Mouse (Mus musculus) heart, embryonic 10.5 days (tissue): Measurements from ENCODE around the gene Ptpn9. TPM values are rescaled to one million over a fixed set of nuclear protein-coding genes. Genes with fewer than 3 reads are reported as not detected.
"Not testable (repeated sequence)": the region's sequence is repeated elsewhere in the genome, so short reads cannot be mapped to it uniquely, and the experiment has no call there.

Experiments
- DNase-seq: peaks from one replicate; pipeline ENCODE4 v3.0.0-alpha.2; 2017; ENCODE audit warnings: low spot score
- H3K27ac ChIP-seq: fragments of 300-500 bp; sonication (generic); 2 replicates; pipeline ENCODE4 v1.5.1; 2016; ENCODE audit warnings: mild to moderate bottlenecking
- H3K27me3 ChIP-seq: fragments of 300-500 bp; sonication (generic); 2 replicates; pipeline ENCODE4 v1.6.1; 2016; ENCODE audit warnings: mild to moderate bottlenecking; ENCODE audit not compliant: poor library complexity, insufficient read depth, severe bottlenecking
- H3K36me3 ChIP-seq: fragments of 300-500 bp; sonication (generic); 2 replicates; pipeline ENCODE4 v1.6.1; 2016; ENCODE audit warnings: mild to moderate bottlenecking, moderate library complexity
- H3K4me1 ChIP-seq: fragments of 300-500 bp; sonication (generic); 2 replicates; pipeline ENCODE4 v1.6.1; 2016; ENCODE audit warnings: mild to moderate bottlenecking
- H3K4me3 ChIP-seq: fragments of 300-500 bp; sonication (generic); 2 replicates; pipeline ENCODE4 v1.5.1; 2016; ENCODE audit warnings: mild to moderate bottlenecking, moderate library complexity
- H3K9me3 ChIP-seq: fragments of 300-500 bp; sonication (generic); 2 replicates; pipeline ENCODE4 v1.6.1; 2016; ENCODE audit warnings: mild to moderate bottlenecking, moderate library complexity
- WGBS: fragments of 180-500 bp; shearing (Covaris S2); methylation state at CpG from one replicate; pipeline ENCODE4 v1.1.7; 2016; 5-methylcytosine and 5-hydroxymethylcytosine counted together
- polyA plus RNA-seq: library from polyadenylated mRNA; unstranded; fragments of >200 nt; fragmentation: Nextera tagmentation; extraction: Ambion mirVana; gene quantifications from 2 replicates; pipeline ENCODE4 v1.2.1, GENCODE M21; 2016

Gene Ptpn9
- polyA plus RNA-seq = 15.6 and 23.4 TPM in 2 replicates

DNA sequence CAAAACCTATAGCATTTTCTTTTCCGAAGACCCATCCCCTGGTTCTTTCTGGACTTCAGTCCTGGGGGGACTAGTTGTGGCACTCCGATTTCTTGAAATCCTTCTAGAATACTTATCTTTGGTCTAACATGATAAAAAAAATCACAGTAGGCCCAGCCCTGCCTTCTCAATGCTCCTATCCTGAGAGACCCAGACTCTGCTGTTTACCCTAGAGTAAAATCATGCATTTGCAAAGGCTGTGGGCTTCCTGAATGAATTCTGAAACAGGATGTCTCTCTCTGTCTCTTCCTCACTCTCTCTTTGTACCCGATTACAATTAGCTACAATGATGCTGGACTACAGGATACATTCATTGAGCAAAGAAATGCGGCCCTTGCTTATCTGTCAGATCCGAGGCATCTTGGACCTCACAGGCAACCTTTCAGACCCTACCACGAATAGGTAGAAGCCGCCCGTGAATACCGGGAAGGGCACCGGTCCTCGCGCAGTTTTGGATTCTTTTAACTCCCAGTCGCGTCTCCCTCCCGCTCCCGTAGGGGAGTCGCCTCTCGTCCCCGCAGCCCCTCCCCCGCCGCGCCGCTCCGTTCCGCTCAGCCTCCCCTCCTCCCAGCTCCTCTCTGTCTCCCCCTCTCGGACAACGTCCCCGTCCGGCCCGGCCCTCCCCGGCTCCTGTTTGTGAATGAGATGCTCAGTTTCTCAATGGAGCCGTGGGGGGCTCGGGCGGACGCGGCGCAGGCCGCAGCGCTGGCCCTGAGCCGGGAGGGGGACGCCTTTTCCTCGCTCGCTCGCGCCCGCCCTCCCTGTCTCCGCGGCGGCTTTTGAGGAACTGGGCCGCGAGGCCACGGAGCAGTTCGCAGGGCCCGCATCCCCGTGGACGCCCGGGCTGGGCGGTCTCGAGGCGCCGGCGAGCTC, at the start of gene Ptpn9:
Gene Ptpn9, plus strand, starts transcription at position 638 of the 912 bp plus-strand sequence.
- H3K9me3 ChIP-seq = no peaks in the 10 kb centered on the region
- H3K36me3 ChIP-seq = 0 out of 2 replicates have a peak, but pooled peaks cover 2% of the 10 kb centered on the region
- WGBS = 3% methylated on average over 61 of the region's 62 CpGs
- H3K27ac ChIP-seq = peak within 1 kb of the TSS; percentile 99
- H3K27me3 ChIP-seq = no peaks in the 10 kb centered on the region
- peak; percentile 95 for DNase-seq
- H3K4me1 ChIP-seq = 0 out of 2 replicates have a peak, but pooled peaks cover 14% of the 10 kb centered on the region
- H3K4me3 ChIP-seq = peak within 1 kb of the TSS; percentile 95

DNA sequence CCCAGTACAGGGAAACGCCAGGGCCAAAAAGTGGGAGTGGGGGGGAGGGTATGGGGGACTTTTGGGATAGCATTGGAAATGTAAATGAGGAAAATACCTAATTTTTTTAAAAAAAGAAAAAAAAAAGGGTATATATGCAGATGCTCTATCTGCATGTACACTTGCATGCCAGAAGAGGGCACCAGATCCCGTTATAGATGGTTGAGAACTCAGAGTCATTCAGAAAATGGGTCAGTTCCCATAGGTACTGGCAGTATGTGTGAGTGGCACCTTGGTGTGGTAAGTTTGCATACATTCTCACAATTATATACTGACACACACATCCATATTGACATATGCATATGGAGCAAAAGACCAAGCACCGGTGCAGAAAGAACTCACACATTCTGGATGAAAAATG, 47.2 kb upstream of the Ptpn9 start:
- H3K4me1 ChIP-seq, DNase-seq, H3K27me3 ChIP-seq, H3K36me3 ChIP-seq, H3K9me3 ChIP-seq, H3K27ac ChIP-seq, H3K4me3 ChIP-seq: not testable (repeated sequence)
- 24% methylated on average over 3 of the region's 3 CpGs for WGBS

DNA sequence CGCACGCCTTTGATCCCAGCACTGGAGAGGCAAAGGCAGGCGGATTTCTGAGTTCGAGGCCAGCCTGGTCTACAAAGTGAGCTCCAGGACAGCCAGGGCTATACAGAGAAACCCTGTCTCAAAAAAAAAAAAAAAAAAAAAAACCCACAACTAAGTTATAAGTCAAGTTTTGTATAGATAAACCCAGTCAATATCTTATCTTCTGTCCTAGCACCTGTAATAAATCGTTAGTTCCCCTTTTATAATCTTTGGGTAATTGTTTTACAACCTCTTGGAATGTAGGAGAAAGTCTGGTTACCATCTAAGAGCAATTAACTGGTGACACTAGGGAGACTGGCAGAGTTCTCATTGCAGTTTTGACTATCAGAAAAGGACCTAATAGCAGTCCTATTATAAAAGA, 46.0 kb upstream of the Ptpn9 start:
- H3K27ac ChIP-seq, H3K4me1 ChIP-seq: not testable (repeated sequence)
- WGBS = 82% methylated on average over 5 of the region's 5 CpGs

DNA sequence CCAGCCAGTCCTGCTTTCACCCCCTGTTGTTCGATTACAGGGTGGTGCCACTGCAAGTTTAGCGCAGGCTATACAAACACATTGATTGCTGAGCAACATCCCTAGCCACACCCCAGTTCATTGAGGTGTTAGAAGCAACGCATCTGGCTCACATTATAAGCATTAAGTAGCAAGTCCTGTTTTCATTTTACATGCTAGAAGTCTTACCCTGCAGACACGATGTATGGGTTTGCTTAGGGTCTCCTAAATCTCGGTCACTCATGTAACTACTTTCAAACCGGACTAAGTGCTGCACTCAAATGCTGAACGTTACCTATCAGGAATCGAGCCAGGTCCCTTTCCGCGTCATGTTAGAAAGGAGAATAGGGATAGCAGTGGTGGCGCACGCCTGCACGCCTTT, 45.0 kb upstream of the Ptpn9 start:
- H3K36me3 ChIP-seq = no peaks in the 10 kb centered on the region

More for the DNA sequence above, 46.0 kb upstream of the Ptpn9 start:
- not testable (repeated sequence) for H3K27me3 ChIP-seq, H3K36me3 ChIP-seq, H3K9me3 ChIP-seq, DNase-seq, H3K4me3 ChIP-seq

DNA sequence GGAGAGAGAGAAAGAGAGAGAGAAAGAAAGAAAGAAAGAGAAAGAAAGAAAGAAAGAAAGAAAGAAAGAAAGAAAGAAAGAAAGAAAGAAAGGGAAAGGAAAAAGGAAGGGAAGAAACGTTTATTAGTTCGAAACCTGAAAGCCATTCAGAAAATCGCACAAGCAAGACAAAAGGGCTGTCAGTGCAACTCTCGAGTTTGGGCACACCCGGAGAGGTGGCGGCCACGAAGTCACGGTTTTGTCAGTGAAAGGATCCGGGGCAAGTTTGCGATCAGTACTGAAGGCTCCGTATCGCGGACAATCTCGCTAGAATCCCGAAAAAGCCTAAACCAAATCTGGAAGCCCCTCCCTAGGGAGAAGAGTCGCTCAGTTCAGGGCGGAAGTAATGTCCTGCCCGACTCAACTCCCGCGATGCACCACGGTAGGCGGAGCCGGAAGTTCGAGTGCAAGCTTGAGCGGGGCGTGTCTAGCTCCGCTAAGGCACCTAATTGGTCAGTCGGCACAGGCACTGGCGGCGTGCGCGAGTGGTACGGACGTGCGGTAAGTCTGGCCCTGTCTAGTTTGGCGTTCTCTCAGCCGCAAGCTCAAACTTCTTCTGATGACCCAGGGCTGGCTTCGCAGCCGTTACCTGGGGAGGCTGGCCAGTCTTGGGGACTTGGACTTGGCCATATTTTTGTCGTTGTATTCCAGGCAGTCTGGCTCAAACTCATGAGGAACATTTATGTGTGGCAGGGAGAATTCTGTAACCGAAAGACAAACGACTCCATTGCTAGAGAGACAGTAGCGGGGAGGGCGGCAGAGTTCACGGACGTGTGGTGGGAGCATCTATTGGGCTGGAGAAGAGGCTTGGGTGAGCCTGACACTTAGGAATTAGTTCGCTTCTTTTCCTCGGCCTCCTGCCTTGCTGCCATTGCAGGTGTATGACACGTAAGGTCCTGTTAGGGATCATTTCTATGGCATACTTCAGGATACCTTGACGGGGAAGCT, 44.0 kb upstream of the Ptpn9 start, which contains the start of gene Snupn:
Gene Snupn, plus strand, starts transcription at position 465 of the 987 bp plus-strand sequence.
- peak within 1 kb of the TSS; percentile 72 for H3K4me3 ChIP-seq
- peak within 1 kb of the TSS; percentile 90 for H3K27ac ChIP-seq
- no peaks in the 10 kb centered on the region for H3K9me3 ChIP-seq
- DNase-seq = peak; percentile 99
- WGBS = 1% methylated on average over 50 of the region's 50 CpGs
- H3K27me3 ChIP-seq = no peaks in the 10 kb centered on the region
- peaks cover 7% of the 10 kb centered on the region for H3K4me1 ChIP-seq
- peaks cover 3% of the 10 kb centered on the region for H3K36me3 ChIP-seq

More for the DNA sequence above, 45.0 kb upstream of the Ptpn9 start:
- H3K4me1 ChIP-seq = peaks cover 7% of the 10 kb centered on the region
- no peak for DNase-seq
- H3K9me3 ChIP-seq = no peaks in the 10 kb centered on the region
- H3K27ac ChIP-seq = peak overlapping the region; percentile 90
- no peaks in the 10 kb centered on the region for H3K27me3 ChIP-seq
- WGBS = 27% methylated on average over 13 of the region's 13 CpGs
- peak overlapping the region; percentile 72 for H3K4me3 ChIP-seq

DNA sequence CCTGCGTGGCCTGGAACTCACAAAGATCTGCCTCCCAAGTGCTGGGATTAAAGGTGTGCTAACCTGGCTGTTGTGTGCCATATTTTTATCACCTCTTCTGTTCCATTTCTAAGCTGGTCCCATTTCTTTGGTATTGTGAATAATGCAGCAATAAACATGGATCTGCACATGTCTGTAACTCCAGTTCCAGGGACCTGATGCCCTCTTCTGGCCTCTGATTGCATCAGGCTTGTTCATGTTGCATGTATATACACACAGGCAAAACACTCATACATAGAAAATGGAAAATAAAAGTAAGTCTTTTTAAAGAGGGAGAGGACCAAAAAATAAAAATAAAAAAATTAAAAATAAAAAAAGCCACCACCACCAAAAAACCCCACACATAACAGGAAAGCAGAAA, 41.2 kb upstream of the Ptpn9 start:
- DNase-seq = no peak
- Histone ChIP-seq H3K36me3 (peaks cover 13% of the 10 kb centered on the region), H3K27me3 (no peaks in the 10 kb centered on the region), H3K4me3 (no peak overlapping the region), H3K4me1 (peaks cover 7% of the 10 kb centered on the region), H3K9me3 (no peaks in the 10 kb centered on the region), H3K27ac (no peak overlapping the region)
- WGBS = 89% methylated on average over 1 of the region's 1 CpGs

DNA sequence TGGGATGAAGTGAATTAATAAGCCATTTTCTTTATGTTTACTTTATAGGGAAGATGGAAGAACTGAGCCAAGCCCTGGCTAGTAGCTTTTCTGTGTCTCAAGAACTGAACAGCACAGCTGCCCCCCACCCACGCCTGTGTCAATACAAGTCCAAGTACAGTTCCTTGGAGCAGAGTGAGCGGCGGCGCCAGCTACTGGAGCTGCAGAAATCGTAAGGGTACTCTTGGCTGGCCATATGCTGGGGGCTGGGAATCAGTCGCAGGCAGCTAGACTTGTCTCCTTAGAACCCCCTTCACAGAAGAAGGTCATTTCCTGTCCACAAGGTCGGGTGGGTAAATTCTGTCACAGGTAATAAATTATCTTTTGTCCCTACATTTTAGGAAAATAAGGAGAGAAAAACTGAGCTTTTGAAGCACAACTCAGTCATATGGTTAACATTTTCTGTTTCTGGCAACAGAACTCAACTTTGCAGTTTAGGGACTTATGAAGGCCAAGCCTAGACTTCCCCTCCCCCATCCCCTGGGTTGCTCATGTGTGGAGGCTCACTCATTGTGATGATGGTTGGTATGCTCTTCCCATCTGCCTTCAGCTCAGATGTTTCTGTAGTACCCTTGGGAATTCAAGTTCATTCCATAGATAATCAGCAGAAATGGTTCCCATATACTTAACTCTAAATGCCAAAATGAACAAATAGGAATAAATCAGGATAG, 37.6 kb upstream of the Ptpn9 start:
- H3K36me3 ChIP-seq = peaks cover 24% of the 10 kb centered on the region
- no peak overlapping the region for H3K4me3 ChIP-seq
- no peaks in the 10 kb centered on the region for H3K4me1 ChIP-seq
- no peak overlapping the region for H3K27ac ChIP-seq
- WGBS = 72% methylated on average over 7 of the region's 7 CpGs
- H3K9me3 ChIP-seq = no peaks in the 10 kb centered on the region
- H3K27me3 ChIP-seq = no peaks in the 10 kb centered on the region
- no peak for DNase-seq

DNA sequence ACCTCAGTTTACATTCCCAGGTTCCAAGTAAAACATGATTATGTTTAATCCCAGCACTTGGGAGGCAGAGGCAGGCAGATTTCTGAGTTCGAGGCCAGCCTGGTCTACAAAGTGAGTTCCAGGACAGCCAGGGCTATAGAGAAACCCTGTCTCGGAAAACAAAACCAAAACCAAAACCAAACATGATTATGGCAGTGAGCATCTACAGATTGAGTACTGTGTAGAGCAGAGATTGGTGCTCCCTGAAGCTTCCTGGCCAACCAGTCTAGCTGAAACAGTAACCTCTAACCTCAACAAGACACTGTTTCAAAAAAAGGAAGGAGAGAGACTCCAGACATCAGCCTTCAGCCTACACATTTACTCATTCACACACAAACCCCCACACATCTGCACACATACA, 36.0 kb upstream of the Ptpn9 start:
- Histone ChIP-seq H3K4me3 (no peak overlapping the region), H3K27ac (no peak overlapping the region), H3K9me3 (no peaks in the 10 kb centered on the region), H3K36me3 (peaks cover 37% of the 10 kb centered on the region), H3K4me1 (no peaks in the 10 kb centered on the region), H3K27me3 (no peaks in the 10 kb centered on the region)
- DNase-seq = no peak
- 86% methylated on average over 2 of the region's 2 CpGs for WGBS

DNA sequence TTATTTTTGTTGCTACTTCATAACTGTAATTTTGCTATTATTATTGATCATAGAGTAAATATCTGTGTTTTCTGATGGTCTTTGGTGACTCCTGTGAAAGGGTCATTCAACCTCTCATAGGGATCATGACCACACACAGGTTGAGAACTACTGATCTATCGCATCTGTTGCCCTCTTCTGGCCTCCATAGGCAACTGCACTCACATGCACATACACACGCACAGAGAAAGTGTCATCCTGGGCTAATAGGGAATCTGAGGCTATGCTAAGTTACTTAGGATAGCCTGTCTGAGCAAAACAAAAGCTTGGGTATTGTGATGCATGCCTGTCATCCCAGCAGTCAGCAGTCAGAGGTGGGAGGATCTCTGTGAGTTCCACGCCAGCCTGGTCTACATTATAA, 33.1 kb upstream of the Ptpn9 start:
- H3K4me1 ChIP-seq = no peaks in the 10 kb centered on the region
- no peaks in the 10 kb centered on the region for H3K9me3 ChIP-seq
- no peak overlapping the region for H3K4me3 ChIP-seq
- peaks cover 41% of the 10 kb centered on the region; the same call in 1 of the 2 replicates for H3K36me3 ChIP-seq
- no peaks in the 10 kb centered on the region for H3K27me3 ChIP-seq
- 94% methylated on average over 3 of the region's 3 CpGs for WGBS
- DNase-seq = no peak
- H3K27ac ChIP-seq = no peak overlapping the region

DNA sequence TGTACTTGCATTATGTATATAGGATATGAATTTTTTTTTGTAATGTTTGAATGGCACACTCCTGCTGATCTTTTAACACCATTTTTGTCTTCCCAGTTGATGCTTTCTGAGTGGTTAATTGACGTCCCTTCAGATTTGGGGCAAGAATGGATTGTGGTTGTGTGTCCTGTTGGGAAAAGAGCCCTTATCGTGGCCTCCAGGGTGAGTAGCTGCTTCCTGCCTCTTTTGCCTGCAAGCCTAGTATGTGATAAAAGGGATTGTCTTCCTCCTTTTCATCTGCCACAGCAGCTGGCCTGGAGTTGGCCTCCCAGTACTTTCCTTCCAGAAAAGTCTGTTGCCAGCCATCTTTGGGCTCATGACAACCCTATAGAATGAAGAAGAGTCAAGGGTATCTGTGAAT, 24.6 kb upstream of the Ptpn9 start:
- no peak for DNase-seq
- 55% methylated on average over 2 of the region's 2 CpGs for WGBS
- Histone ChIP-seq H3K4me1 (peaks cover 9% of the 10 kb centered on the region; the same call in 1 of the 2 replicates), H3K36me3 (peaks cover 20% of the 10 kb centered on the region), H3K4me3 (no peak overlapping the region), H3K9me3 (no peaks in the 10 kb centered on the region), H3K27me3 (no peaks in the 10 kb centered on the region), H3K27ac (no peak overlapping the region)

DNA sequence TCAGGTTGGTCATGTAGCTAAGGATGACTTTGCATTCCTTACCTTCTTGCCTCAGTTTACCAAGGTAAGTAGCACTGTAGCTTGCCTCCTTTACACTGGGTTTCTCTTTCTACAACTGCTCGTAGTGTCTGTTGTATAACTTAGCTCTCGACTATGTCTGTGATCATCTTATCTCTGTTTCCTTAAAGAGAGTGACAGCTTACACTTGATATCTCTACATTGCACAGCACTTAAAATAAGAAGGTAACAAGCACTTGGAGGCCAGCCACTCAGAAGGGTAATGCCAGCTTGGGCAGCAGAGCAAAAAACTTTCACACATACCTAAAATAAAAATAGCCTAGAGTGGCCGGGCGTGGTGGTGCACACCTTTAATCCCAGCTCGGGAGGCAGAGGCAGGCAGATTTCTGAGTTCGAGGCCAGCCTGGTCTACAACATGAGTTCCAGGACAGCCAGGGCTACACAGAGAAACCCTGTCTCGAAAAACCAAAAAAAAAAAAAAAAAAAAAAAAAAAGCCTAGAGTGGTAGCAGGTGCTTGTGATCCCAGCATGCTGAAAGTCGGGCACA, 20.7 kb upstream of the Ptpn9 start:
- no peak overlapping the region for H3K4me3 ChIP-seq
- H3K4me1 ChIP-seq = peaks cover 9% of the 10 kb centered on the region; the same call in 1 of the 2 replicates
- no peak for DNase-seq
- WGBS = 70% methylated on average over 8 of the region's 8 CpGs
- H3K27me3 ChIP-seq = no peaks in the 10 kb centered on the region
- peaks cover 16% of the 10 kb centered on the region for H3K36me3 ChIP-seq
- no peaks in the 10 kb centered on the region for H3K9me3 ChIP-seq
- no peak overlapping the region for H3K27ac ChIP-seq

DNA sequence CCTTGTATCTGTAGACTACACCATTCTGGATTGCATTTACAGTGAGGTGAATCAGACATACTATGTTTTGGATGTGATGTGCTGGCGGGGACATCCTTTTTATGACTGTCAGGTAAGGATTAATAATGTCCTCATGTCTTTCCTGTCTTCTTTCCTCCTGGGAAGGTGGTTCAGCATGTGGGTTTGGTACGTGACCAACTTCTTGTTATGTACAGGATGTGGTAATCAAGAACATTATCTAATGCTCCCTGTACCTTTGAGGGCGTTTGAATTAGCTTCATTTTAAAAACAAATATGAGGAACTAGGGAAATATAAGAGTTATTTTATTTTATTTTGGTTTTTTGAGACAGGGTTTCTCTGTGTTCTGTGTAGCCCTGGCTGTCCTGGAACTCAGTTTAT, 19.5 kb upstream of the Ptpn9 start:
- 80% methylated on average over 3 of the region's 3 CpGs for WGBS
- no peak for DNase-seq

More for the DNA sequence above, 19.5 kb upstream of the Ptpn9 start:
- Histone ChIP-seq H3K9me3 (no peaks in the 10 kb centered on the region; the same call in 1 of the 2 replicates), H3K27me3 (no peaks in the 10 kb centered on the region), H3K4me1 (peaks cover 9% of the 10 kb centered on the region; the same call in 1 of the 2 replicates), H3K36me3 (peaks cover 22% of the 10 kb centered on the region), H3K4me3 (no peak overlapping the region), H3K27ac (no peak overlapping the region)
